In genomic region chr9:94653827-94654226, GRCm38 (mm10) we compare ENCODE assay signal across 21 mouse cellular contexts. TPM values are rescaled to one million over a fixed set of nuclear protein-coding genes. Genes with fewer than 3 reads are reported as not detected.
DNase-seq lines count a peak whose midpoint lies in the region; ATAC-seq lines count a peak whose summit lies in the region.
"Had no signal": no experiment of that assay in that cellular context is flagged by ENCODE, and none has a peak within 500 bp of the region (broad histone marks: within the 10 kb centered on the region; RNA-seq: fewer than 3 reads in every experiment).

No protein-coding gene starts in this region.

- H3K27me3 ChIP-seq in intestine, embryonic 15.5 days (replicated peaks) = no peaks in the 10 kb centered on the region
- H3K27me3 ChIP-seq: CH12.LX had no signal

- H3K4me1 ChIP-seq in intestine, embryonic 15.5 days (replicated peaks) = no peaks in the 10 kb centered on the region

- 70% methylated on average over 2 of the region's 2 CpGs for whole genome bisulfite sequencing in intestine, embryonic 15.5 days

- H3K9me3 ChIP-seq in intestine, embryonic 15.5 days = no peaks in the 10 kb centered on the region

- DNase-seq in cerebellum, adult 11-12 months = no peak
- DNase-seq: adrenal gland, adult 2 months; adrenal gland, adult 8-10 months; adrenal gland, postnatal 10 days; adrenal gland, postnatal 14 days; adrenal gland, postnatal 25 days; adrenal gland, postnatal 36 days; B cell, adult 2 months; cerebellum, adult 11 months; cerebellum, adult 18-20 months; cerebellum, adult 2 months; cerebellum, adult 8-10 months had no signal

- H3K4me3 ChIP-seq in intestine, embryonic 15.5 days (replicated peaks) = no peak overlapping the region

- no peaks in the 10 kb centered on the region for H3K36me3 ChIP-seq in intestine, embryonic 15.5 days
- H3K36me3 ChIP-seq: G1E had no signal

- no peak overlapping the region for H3K9ac ChIP-seq in intestine, embryonic 15.5 days

- H3K27ac ChIP-seq in intestine, embryonic 15.5 days = no peak overlapping the region

- H3K4me2 ChIP-seq in intestine, embryonic 15.5 days (replicated peaks) = no peak overlapping the region

- peak; percentile 55 for ATAC-seq in common myeloid progenitor, adult 5-6 weeks (replicated peaks; ENCODE audit: low read depth, poor library complexity, severe bottlenecking)
- peak; percentile 53 for ATAC-seq in granulocyte monocyte progenitor cell, adult 5-6 weeks (replicated peaks; ENCODE audit: poor library complexity, severe bottlenecking)
- ATAC-seq in megakaryocyte, adult 5-6 weeks (ENCODE audit: poor library complexity, severe bottlenecking) = peak; percentile 48; the same call in 1 of the 2 replicates
- ATAC-seq in cerebellum, adult (ENCODE audit: insufficient number of reproducible peaks, low FRiP score, low TSS enrichment) = no peak
- no peak for ATAC-seq in intestine, embryonic 15.5 days
- ATAC-seq: activated CD4-positive, CD25-positive, alpha-beta regulatory T cell, adult 4 months; Patski had no signal

RNA-seq across cellular contexts. Expression of gene Slc9a9, which starts 15.9 kb away (rescaled TPM):
- 13.7 and 15.9 TPM in 2 replicates for total RNA-seq in common myeloid progenitor, adult 5-6 weeks (2017)
- 10.5 and 13.8 TPM in 2 replicates for total RNA-seq in granulocyte monocyte progenitor cell, adult 5-6 weeks (2014; fragmentation: Nextera tagmentation)
- total RNA-seq in granulocyte monocyte progenitor cell, adult 5-6 weeks (2017) = 7.6 and 11.1 TPM in 2 replicates
- total RNA-seq in megakaryocyte, adult 5-6 weeks (2015) = 19.1 and 21.5 TPM in 2 replicates
- 20.8 and 21.9 TPM in 2 replicates for total RNA-seq in megakaryocyte, adult 5-6 weeks (2017)
- 2.4 and 3.0 TPM in 2 replicates for polyA plus RNA-seq in intestine, embryonic 15.5 days (2015; fragmentation: Nextera tagmentation; extraction: Ambion mirVana)
- total RNA-seq: CH12.LX had no signal
- polyA plus RNA-seq: G1E had no signal

Comparison
In these comparisons a context has a peak if more than half of its experiments do, and no peak if none do; other contexts are left out.
1. ATAC-seq: peak in common myeloid progenitor, adult 5-6 weeks (single experiment), granulocyte monocyte progenitor cell, adult 5-6 weeks (single experiment) and megakaryocyte, adult 5-6 weeks (single experiment); none in cerebellum, adult (single experiment) and intestine, embryonic 15.5 days (single experiment).